In the genomic region with DNA sequence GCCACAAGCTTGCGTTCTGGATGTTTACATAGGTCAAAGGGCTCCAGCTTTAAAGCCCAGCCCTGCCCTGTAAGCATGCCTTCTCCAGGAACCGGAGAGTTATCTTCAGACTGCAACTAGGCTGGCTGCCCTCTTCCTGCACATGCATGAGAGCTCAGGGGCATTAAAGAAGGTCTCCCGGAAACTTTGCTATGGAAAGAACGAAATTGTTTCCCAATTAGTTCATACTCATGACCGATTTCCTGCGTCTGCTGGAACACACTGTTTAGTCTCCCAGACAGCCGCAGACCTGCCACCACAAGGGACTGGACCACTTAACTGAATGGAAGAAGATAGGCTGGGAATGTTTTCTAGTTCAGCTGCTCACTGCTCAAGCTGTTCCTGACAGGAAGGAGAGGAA, we compare ENCODE assay signal across 10 mouse cellular contexts. TPM values are rescaled to one million over a fixed set of nuclear protein-coding genes. Genes with fewer than 3 reads are reported as not detected.
DNase-seq lines count a peak whose midpoint lies in the region; ATAC-seq lines count a peak whose summit lies in the region.
"Had no signal": no experiment of that assay in that cellular context is flagged by ENCODE, and none has a peak within 500 bp of the region (broad histone marks: within the 10 kb centered on the region; RNA-seq: fewer than 3 reads in every experiment).

No protein-coding gene starts in this region.

- no peaks in the 10 kb centered on the region for H3K4me1 ChIP-seq in lung, embryonic 15.5 days
- H3K4me1 ChIP-seq: neural tube, embryonic 12.5 days had no signal

- no peak overlapping the region for H3K4me3 ChIP-seq in lung, embryonic 15.5 days
- H3K4me3 ChIP-seq: megakaryocyte, embryonic 14.5 days; neural tube, embryonic 12.5 days had no signal

- H3K9me3 ChIP-seq in lung, embryonic 15.5 days, result no peaks in the 10 kb centered on the region
- H3K9me3 ChIP-seq: megakaryocyte, embryonic 14.5 days; neural tube, embryonic 12.5 days had no signal

- no peaks in the 10 kb centered on the region for H3K27me3 ChIP-seq in lung, embryonic 15.5 days
- H3K27me3 ChIP-seq: neural tube, embryonic 12.5 days had no signal

- 37% methylated on average over 7 of the region's 7 CpGs for WGBS in lung, embryonic 15.5 days

- no peak overlapping the region for H3K4me2 ChIP-seq in lung, embryonic 15.5 days
- H3K4me2 ChIP-seq: neural tube, embryonic 12.5 days had no signal

- peak; percentile 61 for ATAC-seq in lung, embryonic 15.5 days (ENCODE audit: borderline replicate concordance, extremely low read depth, low FRiP score, low TSS enrichment)

- no peaks in the 10 kb centered on the region for H3K36me3 ChIP-seq in lung, embryonic 15.5 days
- H3K36me3 ChIP-seq: neural tube, embryonic 12.5 days had no signal

- peak overlapping the region; percentile 37 for H3K27ac ChIP-seq in lung, embryonic 15.5 days
- H3K27ac ChIP-seq: neural tube, embryonic 12.5 days had no signal

- DNase-seq in lung, adult 18-20 months, result no peak
- peak; percentile 55 for DNase-seq in heart, adult 8-10 months (ENCODE audit: low spot score)
- DNase-seq in kidney, postnatal 10 days, result peak; percentile 11
- no peak for DNase-seq in frontal cortex, postnatal 25 days (ENCODE audit: low spot score in 2 of 2)
- no peak for DNase-seq in retina, embryonic 14.5 days (ENCODE audit: low spot score)
- no peak for DNase-seq in urinary bladder, postnatal 10 days (ENCODE audit: low spot score)

- no peak overlapping the region for H3K9ac ChIP-seq in lung, embryonic 15.5 days
- H3K9ac ChIP-seq: neural tube, embryonic 12.5 days had no signal

RNA-seq across cellular contexts. Expression of a gene that starts 6.0 kb away (rescaled TPM):
- polyA plus RNA-seq in lung, embryonic 15.5 days (2015; fragmentation: Nextera tagmentation; extraction: Ambion mirVana), result 10.5 and 10.9 TPM in 2 replicates
- 1 to 10 TPM; 2.2 to 5.2 (median 3.0) TPM for total RNA-seq in heart, adult 8-10 months (2022)
- total RNA-seq: granulocyte monocyte progenitor cell, adult 5-6 weeks had no signal

RNA-seq across cellular contexts. Expression of a gene that starts 16.0 kb away (rescaled TPM):
- 154 and 161 TPM in 2 replicates for polyA plus RNA-seq in lung, embryonic 15.5 days (2015; fragmentation: Nextera tagmentation; extraction: Ambion mirVana)
- total RNA-seq in heart, adult 8-10 months (2022), result 1 to 10 TPM; 5.5 to 7.5 (median 6.9) TPM
- total RNA-seq: granulocyte monocyte progenitor cell, adult 5-6 weeks had no signal

Comparison
In these comparisons a context has a peak if more than half of its experiments do, and no peak if none do; other contexts are left out.
1. DNase-seq: peak in heart, adult 8-10 months (single experiment) and kidney, postnatal 10 days (single experiment); none in lung, adult 18-20 months (0 of 2), frontal cortex, postnatal 25 days (0 of 2), retina, embryonic 14.5 days (single experiment) and urinary bladder, postnatal 10 days (single experiment).